Mouse (Mus musculus) limb, embryonic 13.5 days (tissue): Measurements from ENCODE around the gene Dennd4a. TPM values are rescaled to one million over a fixed set of nuclear protein-coding genes. Genes with fewer than 3 reads are reported as not detected.

Source experiments
- ATAC-seq: fragments of 200-750 bp; cut with Nextera tagmentation; 2 replicates; pipeline ENCODE4 v1.8.0; 2017; ENCODE audit warnings: low read depth, moderate number of reproducible peaks, moderate TSS enrichment; ENCODE audit not compliant: low FRiP score
- H3K27ac ChIP-seq: fragments of 300-500 bp; sonication (generic); 2 replicates; pipeline ENCODE4 v1.5.1; 2015; ENCODE audit warnings: inconsistent platforms, mild to moderate bottlenecking, moderate library complexity
- H3K27me3 ChIP-seq: fragments of 300-500 bp; sonication (generic); 2 replicates; pipeline ENCODE4 v1.6.1; 2015; ENCODE audit warnings: mild to moderate bottlenecking, inconsistent platforms
- H3K36me3 ChIP-seq: fragments of 300-500 bp; sonication (generic); 2 replicates; pipeline ENCODE4 v1.6.1; 2015; ENCODE audit warnings: inconsistent platforms, mild to moderate bottlenecking, moderate library complexity
- H3K4me1 ChIP-seq: fragments of 300-500 bp; sonication (generic); 2 replicates; pipeline ENCODE4 v1.6.1; 2015; ENCODE audit warnings: inconsistent platforms
- H3K4me2 ChIP-seq: fragments of 300-500 bp; sonication (generic); replicated peaks from 2 replicates; pipeline ENCODE4 v1.6.1; 2015; ENCODE audit warnings: inconsistent platforms, mild to moderate bottlenecking, moderate library complexity
- H3K4me3 ChIP-seq: fragments of 300-500 bp; sonication (generic); 2 replicates; pipeline ENCODE4 v1.5.1; 2015; ENCODE audit warnings: moderate library complexity, mild to moderate bottlenecking, inconsistent platforms
- H3K9ac ChIP-seq: fragments of 300-500 bp; sonication (generic); 2 replicates; pipeline ENCODE4 v1.6.1; 2015; ENCODE audit warnings: mild to moderate bottlenecking, inconsistent platforms
- H3K9me3 ChIP-seq: fragments of 300-500 bp; sonication (generic); 2 replicates; pipeline ENCODE4 v1.6.1; 2016; ENCODE audit warnings: inconsistent platforms
- WGBS: fragments of 180-500 bp; shearing (Covaris S2); methylation state at CpG from one replicate; pipeline ENCODE4 v1.1.7; 2015; 5-methylcytosine and 5-hydroxymethylcytosine counted together
- polyA plus RNA-seq: library from polyadenylated mRNA; unstranded; fragments of >200 nt; fragmentation: Nextera tagmentation; extraction: Ambion mirVana; gene quantifications from 2 replicates; pipeline ENCODE4 v1.2.1, GENCODE M21; 2015

Dennd4a gene
- polyA plus RNA-seq, 1 experiment from 2014 or later: 9.8 TPM

DNA sequence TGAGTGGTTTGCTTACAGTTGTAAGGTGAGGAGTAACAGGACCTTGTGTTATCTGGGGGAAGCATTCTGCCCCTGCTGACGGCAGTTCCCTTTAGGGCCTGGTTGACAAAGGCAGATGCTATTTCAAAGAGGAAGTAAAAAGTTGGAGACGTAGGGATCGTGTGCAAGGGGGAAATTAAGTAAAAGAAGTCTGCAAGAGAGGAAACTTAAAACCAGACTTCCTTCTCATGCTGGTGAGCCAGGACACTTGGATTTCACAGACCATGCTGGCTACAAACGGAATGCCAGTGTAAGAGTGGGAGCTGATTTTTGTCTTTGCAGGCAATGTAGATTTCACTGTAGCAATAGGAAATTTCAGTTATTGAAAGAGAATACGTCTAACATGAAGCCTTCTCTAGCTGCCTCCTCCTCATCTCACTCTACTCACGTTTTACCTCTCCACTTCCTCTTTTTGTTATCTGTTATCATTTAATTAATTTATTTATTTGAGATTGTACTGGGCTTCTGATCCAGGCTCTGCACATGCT is 19.0 kb downstream of the Dennd4a start:
- H3K36me3 ChIP-seq: no peaks in the 10 kb centered on the region
- ATAC-seq: no peak

DNA sequence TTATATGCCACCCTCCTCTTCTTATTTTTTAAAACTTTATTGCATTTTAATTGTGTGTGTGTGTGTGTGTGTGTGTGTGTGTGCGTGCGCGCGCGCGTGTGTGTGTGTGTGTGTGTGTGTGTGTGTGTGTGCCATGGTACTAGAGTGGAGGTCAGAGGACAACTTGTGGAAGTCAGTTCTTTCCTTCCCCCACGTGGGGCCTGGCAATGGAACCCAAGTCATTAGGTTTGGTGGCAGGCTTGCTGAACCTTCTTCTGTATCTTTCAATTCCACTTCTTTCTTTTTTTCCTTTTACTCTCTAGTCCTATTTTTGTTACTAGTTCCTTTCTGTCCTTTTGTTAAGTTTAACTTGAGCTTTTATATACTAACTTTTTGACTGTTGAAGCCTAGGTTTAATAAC is 19.5 kb downstream of the Dennd4a start:
- H3K27me3 ChIP-seq: no peaks in the 10 kb centered on the region
- no peaks in the 10 kb centered on the region for H3K9me3 ChIP-seq
- no peak for ATAC-seq
- H3K36me3 ChIP-seq: no peaks in the 10 kb centered on the region
- H3K4me2 ChIP-seq: no peak overlapping the region
- no peaks in the 10 kb centered on the region for H3K4me1 ChIP-seq
- no peak overlapping the region for H3K27ac ChIP-seq
- no peak overlapping the region for H3K9ac ChIP-seq
- no peak overlapping the region for H3K4me3 ChIP-seq
- 84% methylated on average over 7 of the region's 7 CpGs for WGBS

More for the DNA sequence above, 19.0 kb downstream of the Dennd4a start:
- 47% methylated on average over 6 of the region's 6 CpGs for WGBS
- Histone ChIP-seq H3K9ac (no peak overlapping the region), H3K27me3 (no peaks in the 10 kb centered on the region), H3K4me1 (no peaks in the 10 kb centered on the region), H3K27ac (no peak overlapping the region), H3K4me3 (no peak overlapping the region), H3K9me3 (no peaks in the 10 kb centered on the region), H3K4me2 (no peak overlapping the region)

DNA sequence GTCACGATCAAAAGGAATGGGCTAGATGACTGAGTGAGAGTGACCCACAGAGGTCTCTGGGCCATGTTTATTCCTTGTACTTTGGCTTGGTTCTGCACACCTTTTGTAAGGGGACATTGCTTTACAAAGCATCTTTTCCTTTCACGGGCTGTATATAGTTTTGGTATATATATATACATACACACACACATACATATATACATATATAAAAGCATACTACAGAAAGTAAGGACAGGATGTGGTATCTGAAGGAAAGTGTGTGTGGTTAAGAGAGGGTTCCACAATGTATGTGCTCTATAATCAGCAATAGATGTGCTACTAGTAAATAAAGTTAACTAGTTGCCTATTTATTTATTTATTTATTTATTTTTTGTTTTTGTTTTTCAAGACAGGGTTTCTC is 20.6 kb downstream of the Dennd4a start:
- ATAC-seq: no peak
- Histone ChIP-seq H3K27ac (no peak overlapping the region), H3K4me1 (no peaks in the 10 kb centered on the region), H3K36me3 (no peaks in the 10 kb centered on the region), H3K9ac (no peak overlapping the region), H3K27me3 (no peaks in the 10 kb centered on the region), H3K9me3 (no peaks in the 10 kb centered on the region), H3K4me3 (no peak overlapping the region), H3K4me2 (no peak overlapping the region)
- WGBS: 85% methylated on average over 2 of the region's 2 CpGs

DNA sequence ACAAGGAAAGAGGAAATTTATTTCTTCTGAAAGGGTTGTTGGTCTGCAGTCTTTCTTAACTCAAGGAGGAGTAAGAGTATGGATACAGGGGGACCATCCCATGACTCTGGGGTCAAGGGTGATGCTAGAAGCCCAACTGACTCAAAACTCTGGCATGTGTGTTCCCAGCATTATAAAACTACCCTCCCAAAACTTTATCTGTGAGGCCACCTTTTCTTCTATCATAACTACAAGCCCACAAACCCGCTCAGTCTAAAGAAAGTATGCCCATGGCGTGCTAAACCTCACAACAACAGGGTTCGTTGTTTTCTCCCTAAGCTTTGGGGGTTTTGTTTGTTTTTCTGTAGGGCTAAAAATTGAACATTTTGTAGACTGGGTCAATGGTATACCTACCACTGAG is 23.3 kb downstream of the Dennd4a start:
- H3K4me1 ChIP-seq: no peaks in the 10 kb centered on the region
- no peaks in the 10 kb centered on the region for H3K27me3 ChIP-seq
- H3K27ac ChIP-seq: no peak overlapping the region
- no peak overlapping the region for H3K4me2 ChIP-seq
- no peaks in the 10 kb centered on the region for H3K36me3 ChIP-seq
- ATAC-seq: no peak
- no peak overlapping the region for H3K9ac ChIP-seq
- 89% methylated on average over 3 of the region's 3 CpGs for WGBS
- no peaks in the 10 kb centered on the region for H3K9me3 ChIP-seq
- H3K4me3 ChIP-seq: no peak overlapping the region

DNA sequence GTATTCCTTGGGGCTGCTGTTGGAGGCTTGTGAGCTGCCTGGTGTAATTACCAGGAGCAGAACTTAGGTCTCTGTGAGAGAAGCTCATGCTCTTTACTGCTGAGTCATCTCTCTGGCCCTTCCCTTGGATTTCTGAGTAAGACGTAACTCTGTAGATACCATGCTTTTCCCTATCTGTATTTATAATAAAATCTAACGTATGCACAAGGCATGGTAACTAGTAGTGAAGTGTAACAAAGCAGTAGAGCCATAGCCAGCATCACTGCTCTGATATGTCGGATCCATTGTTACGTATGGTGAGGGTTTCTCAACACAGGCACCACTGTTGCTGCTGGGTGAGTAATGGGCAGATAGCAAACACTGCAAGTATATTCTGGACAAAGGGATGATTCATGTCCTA is 34.2 kb downstream of the Dennd4a start:
- no peak overlapping the region for H3K27ac ChIP-seq
- no peaks in the 10 kb centered on the region for H3K4me1 ChIP-seq
- H3K4me2 ChIP-seq: no peak overlapping the region
- H3K36me3 ChIP-seq: peaks cover 6% of the 10 kb centered on the region
- no peak overlapping the region for H3K4me3 ChIP-seq
- H3K27me3 ChIP-seq: no peaks in the 10 kb centered on the region
- no peak for ATAC-seq
- 88% methylated on average over 4 of the region's 4 CpGs for WGBS
- H3K9ac ChIP-seq: no peak overlapping the region
- no peaks in the 10 kb centered on the region for H3K9me3 ChIP-seq

DNA sequence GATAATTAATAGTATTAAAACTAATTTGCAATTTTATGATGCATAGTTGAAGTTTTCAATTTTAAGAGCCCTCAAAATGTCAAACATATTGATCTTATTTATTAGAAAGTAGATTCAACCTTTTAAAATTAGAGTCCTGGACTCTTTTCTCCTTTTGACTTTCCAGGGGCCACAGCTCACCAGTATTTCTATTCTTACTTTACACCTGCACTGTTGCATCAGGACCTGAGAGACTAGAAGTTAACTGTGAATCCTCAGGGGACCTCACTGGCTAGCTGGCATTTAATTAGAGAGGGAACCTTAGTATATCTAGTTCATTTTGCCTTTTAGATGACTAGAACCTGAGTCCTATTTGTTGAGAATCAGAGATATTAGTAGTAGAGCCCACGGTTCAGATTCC is 38.4 kb downstream of the Dennd4a start:
- WGBS: 77% methylated on average over 1 of the region's 1 CpGs
- no peak for ATAC-seq
- no peak overlapping the region for H3K4me2 ChIP-seq
- no peaks in the 10 kb centered on the region for H3K9me3 ChIP-seq
- H3K4me3 ChIP-seq: no peak overlapping the region
- no peak overlapping the region for H3K9ac ChIP-seq
- H3K27ac ChIP-seq: no peak overlapping the region
- H3K36me3 ChIP-seq: peaks cover 3% of the 10 kb centered on the region
- H3K27me3 ChIP-seq: no peaks in the 10 kb centered on the region
- no peaks in the 10 kb centered on the region for H3K4me1 ChIP-seq

DNA sequence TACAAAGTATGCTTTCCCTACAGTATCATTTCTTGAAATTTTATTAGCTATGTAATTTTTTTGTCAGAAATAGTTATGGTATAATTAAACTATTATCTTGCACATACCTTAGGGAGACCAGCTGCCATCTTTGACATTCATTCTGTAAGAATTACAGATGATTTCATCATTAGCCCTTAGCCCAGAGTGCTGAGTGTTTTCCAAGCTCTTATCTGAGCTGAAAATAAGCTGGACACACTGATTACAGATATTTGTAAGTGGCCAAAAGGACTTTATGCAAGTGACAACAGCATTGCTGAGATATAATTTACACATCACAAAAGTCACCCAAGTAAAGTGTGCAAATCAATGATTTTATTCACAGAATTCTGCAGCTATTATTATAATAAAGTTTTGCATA is 48.9 kb downstream of the Dennd4a start:
- no peaks in the 10 kb centered on the region for H3K9me3 ChIP-seq
- H3K27me3 ChIP-seq: no peaks in the 10 kb centered on the region
- no peak overlapping the region for H3K9ac ChIP-seq
- H3K4me1 ChIP-seq: no peaks in the 10 kb centered on the region
- H3K27ac ChIP-seq: no peak overlapping the region
- no peak overlapping the region for H3K4me2 ChIP-seq
- H3K36me3 ChIP-seq: peaks cover 11% of the 10 kb centered on the region
- ATAC-seq: no peak
- no peak overlapping the region for H3K4me3 ChIP-seq

DNA sequence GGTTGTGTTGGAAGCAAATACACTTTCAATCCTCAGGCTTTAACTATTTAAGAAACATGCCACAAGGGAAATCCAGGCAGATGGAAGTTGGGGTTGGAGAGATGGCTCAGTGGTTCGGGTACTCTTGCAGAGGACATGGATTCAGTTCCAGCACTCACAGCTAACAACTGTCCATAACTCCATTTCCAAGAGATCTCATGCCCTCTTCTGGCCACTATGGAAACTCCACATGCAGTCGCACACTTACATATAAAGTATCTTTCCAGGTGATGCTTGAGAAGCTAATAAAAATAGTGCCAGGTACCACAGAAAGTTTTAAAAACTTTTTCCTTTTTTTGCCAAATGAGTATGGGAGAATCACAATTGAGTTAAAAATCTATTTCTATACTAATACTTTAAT is 51.5 kb downstream of the Dennd4a start:
- Histone ChIP-seq H3K36me3 (peaks cover 15% of the 10 kb centered on the region), H3K27ac (no peak overlapping the region), H3K4me3 (no peak overlapping the region), H3K4me2 (no peak overlapping the region), H3K4me1 (no peaks in the 10 kb centered on the region), H3K9me3 (no peaks in the 10 kb centered on the region), H3K9ac (no peak overlapping the region), H3K27me3 (no peaks in the 10 kb centered on the region)
- WGBS: 83% methylated on average over 2 of the region's 2 CpGs
- ATAC-seq: no peak

DNA sequence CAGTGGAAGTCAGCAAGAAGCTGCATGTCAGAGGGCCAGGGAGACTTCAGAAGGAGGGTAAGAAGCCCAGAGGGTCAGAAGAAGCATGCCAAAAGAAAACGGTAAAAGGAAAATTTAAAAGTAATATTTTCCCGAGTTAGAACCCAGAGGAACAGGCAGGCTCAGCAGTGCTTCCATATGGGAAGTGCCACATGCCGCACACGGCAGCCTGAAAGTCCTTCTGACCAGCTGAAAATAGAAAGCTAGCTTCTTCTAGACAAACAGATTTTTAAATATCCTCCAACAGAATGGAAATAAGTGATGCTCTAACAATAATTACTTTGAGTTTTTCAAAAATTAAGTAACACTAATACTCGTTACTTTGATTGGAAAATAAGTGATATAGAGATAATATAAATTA is 74.9 kb downstream of the Dennd4a start:
- Histone ChIP-seq H3K4me2 (no peak overlapping the region), H3K27ac (no peak overlapping the region), H3K9me3 (no peaks in the 10 kb centered on the region), H3K27me3 (no peaks in the 10 kb centered on the region), H3K9ac (no peak overlapping the region), H3K4me1 (no peaks in the 10 kb centered on the region), H3K36me3 (peaks cover 9% of the 10 kb centered on the region; the same call in 1 of the 2 replicates), H3K4me3 (no peak overlapping the region)
- WGBS: 81% methylated on average over 5 of the region's 5 CpGs
- ATAC-seq: no peak

DNA sequence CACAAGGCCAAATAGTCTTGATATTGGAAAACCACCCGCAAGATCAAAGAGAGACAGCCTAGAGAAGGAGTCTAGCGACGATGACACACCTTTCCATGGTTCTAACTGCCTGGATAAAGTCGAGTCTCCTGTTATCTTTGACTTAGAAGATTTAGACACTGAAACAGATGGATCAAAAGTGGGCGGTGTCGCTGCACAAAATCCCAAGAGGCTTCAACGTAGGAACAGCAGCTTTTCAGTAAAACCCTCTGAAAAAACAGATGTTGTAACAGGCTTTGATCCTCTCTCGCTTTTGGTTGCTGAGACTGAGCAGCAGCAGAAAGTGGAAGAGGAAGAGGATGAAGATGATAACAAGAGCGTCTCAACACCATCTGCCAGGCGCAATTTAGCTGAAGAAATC is 85.5 kb downstream of the Dennd4a start:
- Histone ChIP-seq H3K9me3 (no peaks in the 10 kb centered on the region), H3K4me1 (no peaks in the 10 kb centered on the region), H3K27ac (no peak overlapping the region), H3K27me3 (no peaks in the 10 kb centered on the region), H3K4me3 (no peak overlapping the region), H3K36me3 (peaks cover 20% of the 10 kb centered on the region), H3K4me2 (no peak overlapping the region), H3K9ac (no peak overlapping the region)
- 83% methylated on average over 10 of the region's 10 CpGs for WGBS
- no peak for ATAC-seq

DNA sequence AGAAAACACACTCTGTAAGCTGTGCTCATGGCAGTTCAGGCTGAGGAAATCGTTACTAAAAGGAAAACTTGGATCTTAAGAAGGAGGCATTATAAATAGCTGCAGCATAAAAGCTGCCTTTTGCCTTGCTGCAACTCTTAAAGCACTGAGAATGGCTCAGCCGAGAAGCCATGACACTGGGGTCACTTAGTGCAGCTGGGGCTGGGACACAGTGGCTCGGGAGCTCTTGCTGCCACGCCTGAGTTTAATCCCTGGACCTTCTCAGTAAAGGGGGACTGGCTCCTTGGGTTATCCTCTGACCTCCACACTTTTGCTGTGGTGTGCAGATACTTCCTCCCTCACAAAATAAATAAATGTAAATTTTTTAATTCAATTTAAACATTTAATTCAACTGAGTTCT is 91.7 kb downstream of the Dennd4a start:
- WGBS: 40% methylated on average over 4 of the region's 4 CpGs

DNA sequence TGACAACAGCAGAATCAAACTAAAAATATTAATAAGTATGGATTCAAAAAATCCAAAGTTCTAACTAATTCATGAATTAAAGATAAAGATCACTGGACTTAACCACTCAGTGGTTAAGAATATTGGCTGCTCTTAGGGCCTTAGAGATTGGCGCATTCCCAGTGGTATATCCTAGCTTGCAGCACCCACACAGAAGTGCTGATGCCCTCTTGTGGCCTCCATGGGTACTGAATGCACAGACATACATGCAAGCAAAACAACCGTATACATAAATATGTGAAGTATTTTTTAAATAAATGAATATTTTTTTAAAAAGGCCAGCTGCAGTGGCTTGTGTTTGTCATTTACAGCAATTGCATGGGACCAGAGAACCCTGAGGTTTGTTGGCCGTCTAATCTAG is 92.2 kb downstream of the Dennd4a start:
- Histone ChIP-seq H3K4me2 (no peak overlapping the region), H3K4me3 (no peak overlapping the region), H3K4me1 (no peaks in the 10 kb centered on the region), H3K9me3 (no peaks in the 10 kb centered on the region), H3K36me3 (peaks cover 15% of the 10 kb centered on the region), H3K9ac (no peak overlapping the region), H3K27ac (no peak overlapping the region), H3K27me3 (no peaks in the 10 kb centered on the region)
- no peak for ATAC-seq
- 66% methylated on average over 3 of the region's 3 CpGs for WGBS

More for the DNA sequence above, 91.7 kb downstream of the Dennd4a start:
- H3K4me3 ChIP-seq: no peak overlapping the region
- no peak overlapping the region for H3K4me2 ChIP-seq
- 0 out of 2 replicates have a peak overlapping the region, but pooled peaks have one; percentile 13 for H3K9ac ChIP-seq
- ATAC-seq: no peak
- peaks cover 19% of the 10 kb centered on the region for H3K36me3 ChIP-seq
- H3K4me1 ChIP-seq: no peaks in the 10 kb centered on the region
- H3K27ac ChIP-seq: no peak overlapping the region
- H3K27me3 ChIP-seq: no peaks in the 10 kb centered on the region
- no peaks in the 10 kb centered on the region for H3K9me3 ChIP-seq

DNA sequence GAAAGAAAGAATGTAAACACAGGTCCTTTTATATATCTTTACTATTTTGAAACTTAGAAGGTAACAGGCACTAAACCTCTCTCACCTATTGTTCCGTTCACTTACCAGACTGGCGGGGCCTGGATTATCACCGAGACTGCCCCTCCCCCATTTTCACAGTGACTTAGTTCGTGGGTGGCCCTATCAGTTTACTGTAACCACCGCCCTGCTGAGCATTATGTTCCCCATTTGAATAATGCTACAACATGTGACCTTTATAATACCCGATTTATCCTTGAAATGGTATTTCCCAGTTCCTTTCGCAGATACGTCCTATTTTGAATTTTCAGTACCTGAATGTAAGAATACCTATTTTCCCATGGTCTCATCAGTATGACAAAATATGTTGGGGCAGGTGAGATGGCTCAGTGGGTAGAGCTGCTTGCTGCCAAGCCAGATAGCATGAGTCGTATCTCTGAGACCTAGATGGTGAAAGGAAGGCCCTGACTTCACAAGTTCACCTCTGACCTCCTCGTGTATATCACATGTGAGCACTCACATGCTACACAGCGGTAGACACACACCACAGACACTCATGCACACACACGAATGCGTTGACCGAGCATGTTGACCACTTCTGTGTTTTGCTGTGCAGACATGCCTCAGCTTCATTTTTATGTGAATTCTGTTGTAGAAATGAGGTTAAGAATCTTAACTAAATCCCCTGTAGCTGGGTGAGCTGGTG is 93.9 kb downstream of the Dennd4a start:
- no peak overlapping the region for H3K27ac ChIP-seq
- ATAC-seq: no peak
- no peaks in the 10 kb centered on the region for H3K9me3 ChIP-seq
- 84% methylated on average over 14 of the region's 14 CpGs for WGBS
- H3K9ac ChIP-seq: no peak overlapping the region
- no peak overlapping the region for H3K4me3 ChIP-seq
- H3K36me3 ChIP-seq: peaks cover 18% of the 10 kb centered on the region
- no peaks in the 10 kb centered on the region for H3K27me3 ChIP-seq
- H3K4me2 ChIP-seq: no peak overlapping the region
- H3K4me1 ChIP-seq: no peaks in the 10 kb centered on the region
